Mouse (Mus musculus) liver, embryonic 16.5 days (tissue): ENCODE data around the gene Xpo5. TPM values are rescaled to one million over a fixed set of nuclear protein-coding genes. Genes with fewer than 3 reads are reported as not detected.

ENCODE experiments used
- microRNA counts: library from miRNA; unstranded; fragments of <30 nt; microRNA quantifications from one replicate; lab custom pipeline; 2016
- microRNA-seq: library from miRNA; unstranded; fragments of <30 nt; microRNA quantifications from one replicate; pipeline ENCODE4, GENCODE M21; 2016
- polyA plus RNA-seq: library from polyadenylated mRNA; unstranded; fragments of >200 nt; fragmentation: Nextera tagmentation; extraction: Ambion mirVana; gene quantifications from 2 replicates; pipeline ENCODE4 v1.2.1, GENCODE M21; 2015

The Xpo5 gene
- polyA plus RNA-seq, 1 experiment from 2014 or later = 13.7 TPM

MicroRNAs within 50 kb of the gene (microRNA counts, 519-probe panel; counts per million panel counts)
- microRNA mmu-miR-693-3p (lab: Ali Mortazavi, UCI) (60.7 counts per million), microRNA mmu-miR-693-5p (lab: Ali Mortazavi, UCI) (60.7 counts per million)

Small RNAs within 50 kb of the gene (microRNA-seq; reads per million reads assigned to microRNA genes)
- 0.74 reads per million for gene Mir693

Other genes with a start within 250 kb of the Xpo5 start
- 1.1 and 1.2 TPM in 2 replicates for gene Vegfa, start 170.4 kb upstream of the Xpo5 start, polyA plus RNA-seq
- 59.7 and 62.6 TPM in 2 replicates for gene Mrps18a, start 91.8 kb upstream of the Xpo5 start, polyA plus RNA-seq
- 1.1 TPM in 2 replicates for gene Rsph9, start 58.6 kb upstream of the Xpo5 start, polyA plus RNA-seq
- 43.3 and 46.3 TPM in 2 replicates for gene Mad2l1bp, start 49.2 kb upstream of the Xpo5 start, polyA plus RNA-seq
- 38.6 and 41.4 TPM in 2 replicates for gene Gtpbp2, start 41.8 kb upstream of the Xpo5 start, polyA plus RNA-seq
- gene Polh, start 137 bp upstream of the Xpo5 start, polyA plus RNA-seq = 14.4 and 15.2 TPM in 2 replicates
- 26.2 and 28.7 TPM in 2 replicates for gene Polr1c, start 45.3 kb downstream of the Xpo5 start, polyA plus RNA-seq
- 50.5 and 52.5 TPM in 2 replicates for gene Yipf3, start 45.3 kb downstream of the Xpo5 start, polyA plus RNA-seq
- 0.08 TPM in 1 of 2 replicates, not detected in the other for gene Lrrc73, start 50.7 kb downstream of the Xpo5 start, polyA plus RNA-seq
- gene Tjap1, start 80.2 kb downstream of the Xpo5 start, polyA plus RNA-seq = 8.9 and 10.9 TPM in 2 replicates
- 0.06 and 0.07 TPM in 2 replicates for gene Dlk2, start 94.6 kb downstream of the Xpo5 start, polyA plus RNA-seq
- gene Abcc10, start 125.6 kb downstream of the Xpo5 start, polyA plus RNA-seq = 1.7 and 2.0 TPM in 2 replicates
- gene Zfp318, start 180.9 kb downstream of the Xpo5 start, polyA plus RNA-seq = 0.78 and 1.3 TPM in 2 replicates
- not detected in 2 replicates for gene Crip3, start 226.1 kb downstream of the Xpo5 start, polyA plus RNA-seq
- gene Slc22a7, start 235.7 kb downstream of the Xpo5 start, polyA plus RNA-seq = 0.06 TPM in 1 of 2 replicates, not detected in the other